Mouse (Mus musculus): Measurements from ENCODE around the gene Rbms3. TPM values are rescaled to one million over a fixed set of nuclear protein-coding genes. Genes with fewer than 3 reads are reported as not detected.

Gene Rbms3
- polyA plus RNA-seq, 1 experiment from 2014 or later: 12.2 TPM

GRCm38 (mm10) chr9:116834949-116835348 is 794.8 kb downstream of the Rbms3 start:
- 60% methylated on average over 8 of the region's 8 CpGs for WGBS
- ATAC-seq (replicated peaks; ENCODE audit: low FRiP score) (no peak), DNase-seq (ENCODE audit: low spot score) (no peak)
- Histone ChIP-seq H3K4me2 (ENCODE audit: low read depth, low read length, severe bottlenecking) (no peak overlapping the region), H3K4me1 (replicated peaks; ENCODE audit: control insufficient read depth, insufficient read depth, low read length) (no peaks in the 10 kb centered on the region), H3K27me3 (ENCODE audit: control insufficient read depth, insufficient read depth, low read length) (no peaks in the 10 kb centered on the region), H3K4me3 (ENCODE audit: low read depth, low read length) (no peak overlapping the region), H3K9ac (ENCODE audit: low read length) (no peak overlapping the region), H3K9me3 (ENCODE audit: control insufficient read depth, low read length) (no peaks in the 10 kb centered on the region), H3K27ac (ENCODE audit: low read depth, low read length) (no peak overlapping the region), H3K36me3 (ENCODE audit: control insufficient read depth, insufficient read depth, low read length) (no peaks in the 10 kb centered on the region)

DNA sequence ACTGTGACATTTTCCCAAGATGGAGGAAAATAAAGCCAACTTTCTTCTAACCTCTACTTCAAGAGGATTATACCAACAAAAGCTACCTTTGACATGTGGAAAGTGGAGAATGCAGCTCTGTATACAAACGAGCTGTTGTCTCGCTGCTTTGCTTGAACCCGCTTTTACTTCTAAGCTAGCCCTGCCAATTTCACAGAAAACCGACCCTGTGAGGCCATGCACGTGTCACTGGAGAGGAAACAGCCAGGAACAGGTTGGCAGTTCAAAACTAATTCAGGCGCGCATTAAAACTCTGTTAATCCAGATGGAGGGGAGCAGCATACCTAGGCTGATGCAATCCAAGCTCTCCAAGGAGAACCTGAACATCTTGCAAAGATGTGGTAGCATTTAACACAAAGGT is 796.0 kb downstream of the Rbms3 start:
- Histone ChIP-seq H3K27ac (ENCODE audit: low read depth, low read length) (no peak overlapping the region), H3K4me1 (replicated peaks; ENCODE audit: control insufficient read depth, insufficient read depth, low read length) (no peaks in the 10 kb centered on the region), H3K9ac (ENCODE audit: low read length) (no peak overlapping the region), H3K27me3 (ENCODE audit: control insufficient read depth, insufficient read depth, low read length) (no peaks in the 10 kb centered on the region), H3K9me3 (ENCODE audit: control insufficient read depth, low read length) (no peaks in the 10 kb centered on the region), H3K4me3 (ENCODE audit: low read depth, low read length) (no peak overlapping the region), H3K4me2 (ENCODE audit: low read depth, low read length, severe bottlenecking) (no peak overlapping the region), H3K36me3 (ENCODE audit: control insufficient read depth, insufficient read depth, low read length) (no peaks in the 10 kb centered on the region)
- DNase-seq (ENCODE audit: low spot score) (no peak), ATAC-seq (replicated peaks; ENCODE audit: low FRiP score) (no peak)
- 36% methylated on average over 7 of the region's 7 CpGs for WGBS

DNA sequence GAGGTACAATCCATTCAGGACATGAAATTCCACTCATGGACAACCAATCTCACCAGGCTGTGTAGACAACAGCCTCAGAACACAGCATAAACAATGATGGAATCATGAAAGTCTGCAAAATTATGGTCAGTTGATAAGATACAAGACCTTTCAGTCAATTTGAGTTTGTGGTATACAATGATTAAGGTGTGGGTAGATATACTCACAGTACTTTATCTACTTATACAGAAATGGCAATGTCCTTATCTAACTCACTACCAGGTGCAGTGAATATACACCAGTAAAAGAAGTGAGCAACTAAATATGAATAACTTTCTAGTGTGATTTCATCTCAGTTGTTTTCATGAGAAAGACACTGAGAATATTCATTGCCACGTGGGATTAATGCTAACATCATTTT is 796.9 kb downstream of the Rbms3 start:
- ATAC-seq (replicated peaks; ENCODE audit: low FRiP score): no peak
- H3K27me3 ChIP-seq (ENCODE audit: control insufficient read depth, insufficient read depth, low read length): no peaks in the 10 kb centered on the region
- no peak for DNase-seq (ENCODE audit: low spot score)
- H3K4me2 ChIP-seq (ENCODE audit: low read depth, low read length, severe bottlenecking): no peak overlapping the region
- H3K9me3 ChIP-seq (ENCODE audit: control insufficient read depth, low read length): no peaks in the 10 kb centered on the region
- WGBS: 78% methylated on average over 1 of the region's 1 CpGs
- no peak overlapping the region for H3K4me3 ChIP-seq (ENCODE audit: low read depth, low read length)
- H3K27ac ChIP-seq (ENCODE audit: low read depth, low read length): no peak overlapping the region
- no peaks in the 10 kb centered on the region for H3K36me3 ChIP-seq (ENCODE audit: control insufficient read depth, insufficient read depth, low read length)
- no peaks in the 10 kb centered on the region for H3K4me1 ChIP-seq (replicated peaks; ENCODE audit: control insufficient read depth, insufficient read depth, low read length)
- H3K9ac ChIP-seq (ENCODE audit: low read length): no peak overlapping the region

DNA sequence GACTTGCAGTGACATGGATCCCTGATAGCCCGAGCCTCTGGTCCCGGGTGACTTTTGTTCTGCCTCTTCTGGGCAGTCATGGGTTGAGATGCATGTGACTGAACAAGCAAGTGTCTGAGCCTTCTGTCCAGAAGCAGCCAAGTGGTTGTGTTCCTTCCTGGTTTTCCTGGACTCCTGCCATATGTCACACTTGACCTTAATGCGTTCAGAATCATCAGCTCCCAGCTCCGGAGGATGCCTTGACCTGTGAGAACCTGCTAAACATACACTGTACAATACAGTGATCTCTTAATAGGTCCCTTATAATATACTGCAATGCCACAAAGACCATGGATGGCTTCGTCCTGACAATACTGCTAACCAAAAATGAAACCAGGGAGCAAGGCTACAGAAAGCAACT is 798.3 kb downstream of the Rbms3 start:
- H3K4me2 ChIP-seq (ENCODE audit: low read depth, low read length, severe bottlenecking): no peak overlapping the region
- no peaks in the 10 kb centered on the region for H3K36me3 ChIP-seq (ENCODE audit: control insufficient read depth, insufficient read depth, low read length)
- DNase-seq (ENCODE audit: low spot score) (no peak), ATAC-seq (replicated peaks; ENCODE audit: low FRiP score) (no peak)
- no peaks in the 10 kb centered on the region for H3K27me3 ChIP-seq (ENCODE audit: control insufficient read depth, insufficient read depth, low read length)
- H3K27ac ChIP-seq (ENCODE audit: low read depth, low read length): no peak overlapping the region
- no peaks in the 10 kb centered on the region for H3K4me1 ChIP-seq (replicated peaks; ENCODE audit: control insufficient read depth, insufficient read depth, low read length)
- H3K9me3 ChIP-seq (ENCODE audit: control insufficient read depth, low read length): no peaks in the 10 kb centered on the region
- H3K9ac ChIP-seq (ENCODE audit: low read length): no peak overlapping the region
- 90% methylated on average over 5 of the region's 5 CpGs for WGBS
- H3K4me3 ChIP-seq (ENCODE audit: low read depth, low read length): no peak overlapping the region

GRCm38 (mm10) chr9:116829929-116830328 is 799.8 kb downstream of the Rbms3 start:
- Histone ChIP-seq H3K4me2 (ENCODE audit: low read depth, low read length, severe bottlenecking) (no peak overlapping the region), H3K4me3 (ENCODE audit: low read depth, low read length) (no peak overlapping the region), H3K9me3 (ENCODE audit: control insufficient read depth, low read length) (no peaks in the 10 kb centered on the region), H3K36me3 (ENCODE audit: control insufficient read depth, insufficient read depth, low read length) (no peaks in the 10 kb centered on the region), H3K9ac (ENCODE audit: low read length) (no peak overlapping the region), H3K27ac (ENCODE audit: low read depth, low read length) (no peak overlapping the region), H3K27me3 (ENCODE audit: control insufficient read depth, insufficient read depth, low read length) (no peaks in the 10 kb centered on the region), H3K4me1 (replicated peaks; ENCODE audit: control insufficient read depth, insufficient read depth, low read length) (no peaks in the 10 kb centered on the region)
- 78% methylated on average over 4 of the region's 4 CpGs for WGBS
- DNase-seq (ENCODE audit: low spot score) (no peak), ATAC-seq (replicated peaks; ENCODE audit: low FRiP score) (no peak)

DNA sequence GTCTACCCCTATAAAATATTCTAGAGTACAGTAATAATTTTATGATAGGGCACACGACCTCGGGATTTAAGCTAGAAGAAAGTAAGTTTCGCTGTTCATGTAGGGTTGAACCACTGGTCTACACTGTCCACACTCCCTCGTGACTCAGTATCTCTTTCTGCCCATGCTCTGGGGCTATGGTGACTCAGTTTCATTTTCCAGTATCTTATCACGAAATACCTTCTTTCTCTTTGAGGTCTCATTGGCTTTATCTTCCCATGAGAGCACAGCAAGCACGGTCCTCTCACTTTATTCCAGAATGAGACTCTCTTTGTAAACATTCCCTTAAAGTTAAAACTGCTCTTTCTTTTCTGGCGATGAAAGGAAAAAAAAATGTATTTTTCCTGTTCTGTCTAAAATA is 808.1 kb downstream of the Rbms3 start:
- WGBS: 92% methylated on average over 7 of the region's 7 CpGs
- Histone ChIP-seq H3K36me3 (ENCODE audit: control insufficient read depth, insufficient read depth, low read length) (no peaks in the 10 kb centered on the region), H3K4me2 (ENCODE audit: low read depth, low read length, severe bottlenecking) (no peak overlapping the region), H3K4me3 (ENCODE audit: low read depth, low read length) (no peak overlapping the region), H3K27ac (ENCODE audit: low read depth, low read length) (no peak overlapping the region), H3K9ac (ENCODE audit: low read length) (no peak overlapping the region), H3K27me3 (ENCODE audit: control insufficient read depth, insufficient read depth, low read length) (no peaks in the 10 kb centered on the region), H3K9me3 (ENCODE audit: control insufficient read depth, low read length) (no peaks in the 10 kb centered on the region), H3K4me1 (replicated peaks; ENCODE audit: control insufficient read depth, insufficient read depth, low read length) (no peaks in the 10 kb centered on the region)
- DNase-seq (ENCODE audit: low spot score): no peak
- no peak for ATAC-seq (replicated peaks; ENCODE audit: low FRiP score)

DNA sequence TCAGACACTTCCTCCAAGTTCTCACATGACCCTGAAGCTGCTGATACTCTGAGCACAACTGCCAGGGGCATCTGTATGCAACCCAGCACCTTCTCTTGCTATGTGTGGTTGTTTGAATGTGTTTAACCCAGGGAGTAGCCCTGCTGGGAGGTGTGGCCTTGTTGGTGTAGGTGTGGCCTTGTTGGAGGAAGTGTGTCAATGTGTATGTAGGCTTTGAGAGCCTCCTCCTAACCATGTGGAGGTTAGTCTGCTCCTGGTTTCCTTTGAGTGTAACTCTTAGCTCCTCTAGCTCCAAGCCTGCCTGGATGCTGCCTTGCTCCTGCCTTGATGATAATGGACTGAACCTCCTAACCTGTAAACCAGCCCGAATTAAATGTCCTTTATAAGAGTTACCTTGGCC is 812.5 kb downstream of the Rbms3 start:
- 82% methylated on average over 1 of the region's 1 CpGs for WGBS
- no peak overlapping the region for H3K27ac ChIP-seq (ENCODE audit: low read depth, low read length)
- no peak overlapping the region for H3K9ac ChIP-seq (ENCODE audit: low read length)
- H3K9me3 ChIP-seq (ENCODE audit: control insufficient read depth, low read length): no peaks in the 10 kb centered on the region
- no peaks in the 10 kb centered on the region for H3K27me3 ChIP-seq (ENCODE audit: control insufficient read depth, insufficient read depth, low read length)
- ATAC-seq (replicated peaks; ENCODE audit: low FRiP score) (no peak), DNase-seq (ENCODE audit: low spot score) (no peak)
- no peaks in the 10 kb centered on the region for H3K4me1 ChIP-seq (replicated peaks; ENCODE audit: control insufficient read depth, insufficient read depth, low read length)
- H3K36me3 ChIP-seq (ENCODE audit: control insufficient read depth, insufficient read depth, low read length): no peaks in the 10 kb centered on the region
- no peak overlapping the region for H3K4me3 ChIP-seq (ENCODE audit: low read depth, low read length)
- no peak overlapping the region for H3K4me2 ChIP-seq (ENCODE audit: low read depth, low read length, severe bottlenecking)

GRCm38 (mm10) chr9:116814495-116815094 is 815.1 kb downstream of the Rbms3 start:
- H3K36me3 ChIP-seq (ENCODE audit: control insufficient read depth, insufficient read depth, low read length): no peaks in the 10 kb centered on the region
- no peaks in the 10 kb centered on the region for H3K4me1 ChIP-seq (replicated peaks; ENCODE audit: control insufficient read depth, insufficient read depth, low read length)
- no peak overlapping the region for H3K27ac ChIP-seq (ENCODE audit: low read depth, low read length)
- no peak overlapping the region for H3K4me2 ChIP-seq (ENCODE audit: low read depth, low read length, severe bottlenecking)
- ATAC-seq (replicated peaks; ENCODE audit: low FRiP score) (no peak), DNase-seq (ENCODE audit: low spot score) (no peak)
- no peaks in the 10 kb centered on the region for H3K27me3 ChIP-seq (ENCODE audit: control insufficient read depth, insufficient read depth, low read length)
- 54% methylated on average over 10 of the region's 10 CpGs for WGBS
- no peaks in the 10 kb centered on the region for H3K9me3 ChIP-seq (ENCODE audit: control insufficient read depth, low read length)
- no peak overlapping the region for H3K4me3 ChIP-seq (ENCODE audit: low read depth, low read length)
- H3K9ac ChIP-seq (ENCODE audit: low read length): no peak overlapping the region

GRCm38 (mm10) chr9:116813396-116813795 is 816.3 kb downstream of the Rbms3 start:
- Histone ChIP-seq H3K4me3 (ENCODE audit: low read depth, low read length) (no peak overlapping the region), H3K9ac (ENCODE audit: low read length) (no peak overlapping the region), H3K36me3 (ENCODE audit: control insufficient read depth, insufficient read depth, low read length) (no peaks in the 10 kb centered on the region), H3K4me2 (ENCODE audit: low read depth, low read length, severe bottlenecking) (no peak overlapping the region), H3K27ac (ENCODE audit: low read depth, low read length) (no peak overlapping the region), H3K9me3 (ENCODE audit: control insufficient read depth, low read length) (no peaks in the 10 kb centered on the region), H3K27me3 (ENCODE audit: control insufficient read depth, insufficient read depth, low read length) (no peaks in the 10 kb centered on the region), H3K4me1 (replicated peaks; ENCODE audit: control insufficient read depth, insufficient read depth, low read length) (no peaks in the 10 kb centered on the region; the same call in 1 of the 2 replicates)
- DNase-seq (ENCODE audit: low spot score): no peak
- no peak for ATAC-seq (replicated peaks; ENCODE audit: low FRiP score)
- 76% methylated on average over 2 of the region's 2 CpGs for WGBS
